Mouse (Mus musculus): ENCODE data around the gene Slf2.

Gene Slf2

GRCm38 (mm10) chr19:44930744-44931453 lies at the start of gene Slf2:
Gene Slf2, plus strand, starts transcription at chr19:44931151.
- DNase-seq (ENCODE audit: low read depth, low spot score): peak; percentile 98

DNA sequence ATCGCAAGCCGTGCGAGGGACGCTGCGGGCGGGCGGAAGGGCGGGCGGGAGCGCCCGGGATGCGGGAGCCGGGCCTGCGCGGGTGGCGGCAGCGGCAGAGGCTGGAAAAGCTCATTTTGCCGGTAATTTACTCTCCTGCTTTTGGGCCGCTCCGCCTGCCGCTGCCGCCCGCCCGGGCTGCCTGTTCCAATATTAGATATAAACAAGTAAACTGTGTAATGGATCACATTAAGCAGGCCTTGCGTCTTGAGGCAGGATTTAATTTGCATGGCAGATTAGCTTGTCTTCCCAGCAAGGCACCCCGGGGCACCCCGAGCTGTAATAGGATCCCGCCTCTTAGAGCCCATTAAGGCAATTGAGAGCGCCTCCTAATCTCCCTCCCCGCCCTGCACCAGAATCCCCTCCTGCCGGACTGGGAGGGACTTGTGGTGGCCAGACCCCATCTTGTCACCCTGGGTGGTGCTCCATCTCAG lies 48.4 kb upstream of the Slf2 start:
- DNase-seq (ENCODE audit: low read depth, low spot score): no peak

GRCm38 (mm10) chr19:44884331-44884730 lies 46.6 kb upstream of the Slf2 start:
- DNase-seq (ENCODE audit: low read depth, low spot score): no peak

DNA sequence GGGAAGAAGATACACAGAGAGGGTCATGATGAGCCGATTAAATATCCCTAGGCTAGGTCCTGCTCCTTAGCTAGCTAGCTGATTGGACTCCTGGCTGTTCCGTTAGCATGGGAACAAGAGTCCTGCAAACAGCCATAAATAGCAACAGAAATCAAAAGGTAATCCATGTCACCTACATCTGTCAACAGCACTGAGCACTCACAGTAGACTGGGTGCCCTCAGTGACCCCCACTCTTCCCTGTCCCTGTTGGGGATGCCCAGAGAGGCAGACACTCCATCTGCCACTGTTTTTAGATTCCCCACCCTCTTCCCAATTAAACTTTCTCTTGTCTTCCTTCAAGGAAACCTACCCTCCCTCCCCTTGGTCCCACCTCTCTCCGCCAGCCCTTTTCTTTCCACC lies 44.5 kb upstream of the Slf2 start:
- DNase-seq (ENCODE audit: low read depth, low spot score): no peak

- peak; percentile 41 for DNase-seq (ENCODE audit: low read depth, low spot score)
These were observed 43.2 kb upstream of the Slf2 start for GRCm38 (mm10) chr19:44887679-44888235.

DNA sequence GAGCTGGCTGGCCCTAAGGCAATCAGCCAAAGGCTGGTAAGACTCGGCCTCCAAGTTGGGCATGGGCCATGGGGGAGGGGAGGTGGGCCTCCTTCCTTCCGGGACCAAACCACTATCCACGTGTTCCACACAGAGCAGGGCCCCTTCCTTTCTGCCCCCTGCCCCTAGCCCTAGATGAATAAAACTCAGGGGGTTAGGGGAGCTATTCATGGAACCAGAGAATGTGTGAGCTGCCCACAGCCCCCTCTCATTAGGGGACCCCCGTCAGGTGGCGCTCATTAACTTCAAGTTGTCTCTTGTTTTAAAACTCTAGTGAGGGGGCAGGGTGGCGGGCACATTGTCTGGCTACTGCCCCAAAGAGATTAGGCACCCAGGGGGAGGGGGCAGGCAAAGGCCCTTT lies 41.4 kb upstream of the Slf2 start:
- DNase-seq (ENCODE audit: low read depth, low spot score): no peak

GRCm38 (mm10) chr19:44891446-44891845 lies 39.5 kb upstream of the Slf2 start:
- DNase-seq (ENCODE audit: low read depth, low spot score): no peak

GRCm38 (mm10) chr19:44893231-44893871 lies 37.6 kb upstream of the Slf2 start:
- no peak for DNase-seq (ENCODE audit: low read depth, low spot score)

DNA sequence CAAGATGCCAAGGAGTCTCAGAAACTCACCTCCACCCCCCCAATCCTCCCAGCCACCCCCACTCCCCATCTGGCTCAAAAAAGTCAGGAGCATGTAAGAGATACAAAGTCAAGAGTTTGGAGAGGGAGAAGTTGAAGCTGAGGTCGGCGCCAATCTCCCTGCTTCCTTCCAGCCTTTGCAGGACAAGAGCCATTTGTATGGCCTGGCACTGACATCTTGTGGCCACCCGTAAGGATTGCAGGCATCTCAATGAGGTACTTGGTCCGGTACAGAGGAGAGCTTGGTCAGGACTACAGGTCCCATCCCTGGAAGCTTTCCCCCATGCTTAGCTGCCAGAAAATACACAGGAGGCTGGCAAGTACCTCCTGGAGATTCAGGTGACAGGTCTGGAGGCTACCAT lies 35.7 kb upstream of the Slf2 start:
- peak; percentile 22 for DNase-seq (ENCODE audit: low read depth, low spot score)

DNA sequence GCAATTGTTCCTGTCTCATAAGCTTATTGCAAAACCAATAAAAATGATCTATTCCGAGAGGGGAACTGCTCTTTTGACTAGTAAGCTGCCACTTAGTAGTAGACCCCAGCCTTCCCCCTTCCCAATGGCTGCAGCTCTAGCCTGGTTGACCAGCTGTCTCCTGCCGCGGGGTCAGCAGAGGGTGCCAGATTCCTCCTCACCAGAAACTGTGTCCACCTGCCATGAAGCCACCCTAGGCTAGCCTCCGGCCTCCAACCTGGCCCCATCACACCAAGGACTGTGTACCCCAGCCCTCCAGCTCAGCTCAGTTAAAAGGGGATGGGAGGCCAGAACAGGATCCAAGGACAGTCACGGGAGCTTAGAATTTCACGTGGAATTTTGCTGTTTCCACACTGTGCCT lies 34.5 kb upstream of the Slf2 start:
- no peak for DNase-seq (ENCODE audit: low read depth, low spot score)

GRCm38 (mm10) chr19:44897521-44897920 lies 33.4 kb upstream of the Slf2 start:
- no peak for DNase-seq (ENCODE audit: low read depth, low spot score)

DNA sequence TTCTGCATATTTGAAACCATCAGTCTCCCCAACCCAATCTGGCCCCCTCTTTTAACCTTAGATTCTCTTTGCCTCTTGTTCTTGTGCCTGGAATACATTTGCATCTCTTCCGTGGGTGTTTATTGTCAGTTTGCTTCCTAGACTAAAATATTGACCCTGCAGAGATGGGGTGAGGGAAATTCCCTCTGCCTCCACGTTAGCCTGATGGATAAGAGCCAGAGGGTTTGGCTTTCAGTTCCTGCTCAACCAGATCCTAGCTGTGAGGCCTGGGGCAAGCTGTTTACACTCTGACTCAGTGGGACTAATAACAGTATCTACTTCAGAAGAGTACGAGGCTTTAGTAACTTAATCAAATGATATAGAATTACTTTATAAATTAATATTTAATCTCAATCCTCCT lies 32.3 kb upstream of the Slf2 start:
- DNase-seq (ENCODE audit: low read depth, low spot score): no peak

DNA sequence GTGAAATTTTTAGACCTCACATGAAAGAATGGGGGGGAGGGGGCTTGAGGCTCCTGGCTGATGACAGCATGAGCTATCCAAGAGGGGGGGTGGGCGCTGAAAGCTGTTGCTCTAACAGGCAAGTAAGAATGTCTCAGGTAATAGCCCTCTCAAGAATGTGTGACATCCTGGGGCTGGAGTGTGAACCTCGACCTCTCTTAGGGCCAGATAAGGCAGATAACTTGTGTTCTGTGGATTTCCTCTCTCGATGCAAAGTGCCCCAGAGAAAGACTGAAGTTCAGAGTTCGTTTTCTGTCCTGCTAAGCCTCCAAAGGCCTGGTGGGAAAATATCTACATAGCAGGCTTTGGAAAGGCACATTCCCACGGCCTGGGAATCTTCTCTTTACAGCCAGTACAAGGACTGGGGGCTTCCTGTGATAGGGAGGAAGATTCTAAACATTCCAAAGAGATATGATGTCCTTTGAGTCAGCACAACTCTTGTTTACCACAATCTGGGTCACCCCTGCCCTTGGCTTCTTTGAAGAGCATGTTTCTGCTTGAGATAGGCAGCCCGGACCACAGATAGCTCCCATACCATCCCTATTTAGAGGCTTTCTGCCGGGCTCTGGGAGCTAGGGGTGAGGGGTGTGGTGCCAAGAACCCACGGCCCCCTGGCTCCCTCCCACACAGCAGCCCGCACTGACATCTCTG lies 31.7 kb upstream of the Slf2 start:
- no peak for DNase-seq (ENCODE audit: low read depth, low spot score)

DNA sequence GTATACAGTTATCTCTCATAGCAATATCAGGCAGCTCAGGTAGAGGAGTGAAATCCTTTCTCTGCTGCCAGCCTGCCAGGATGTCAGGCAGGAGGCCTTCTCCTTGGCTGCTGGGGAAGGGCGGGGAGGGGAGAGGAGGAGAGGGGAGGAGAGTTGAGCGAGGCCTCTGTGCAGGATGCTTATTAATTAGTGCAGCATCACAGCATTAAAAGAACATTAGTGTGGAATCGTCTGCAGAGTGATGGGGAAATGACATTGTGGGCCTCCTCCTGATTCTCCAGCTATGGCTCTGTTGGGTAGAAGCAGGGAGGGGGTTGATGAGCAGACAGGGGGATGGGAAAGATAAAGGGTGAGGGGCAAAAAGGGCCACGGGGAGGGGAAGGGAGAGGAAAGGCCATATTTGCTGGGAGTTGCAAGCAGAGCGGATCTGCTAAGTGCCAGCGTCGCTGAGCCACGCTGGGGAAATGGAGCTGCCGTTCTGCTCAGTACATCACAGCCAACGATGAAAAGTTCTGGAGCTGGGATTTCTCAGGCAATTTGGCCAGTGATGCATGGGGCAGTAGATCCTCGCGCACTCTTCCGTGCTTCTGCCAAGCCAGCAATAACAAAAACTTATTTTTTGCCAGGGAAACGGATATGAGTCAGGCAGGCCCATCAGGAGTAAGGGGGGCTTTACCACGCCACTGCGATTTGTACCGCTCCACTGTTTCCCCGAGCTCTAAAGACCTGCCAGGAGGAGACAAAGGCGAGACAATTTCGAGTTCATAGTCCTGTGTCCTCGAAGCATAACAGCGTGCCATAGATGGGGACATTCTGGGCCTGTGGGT lies 30.8 kb upstream of the Slf2 start:
- no peak for DNase-seq (ENCODE audit: low read depth, low spot score)

- DNase-seq (ENCODE audit: low read depth, low spot score): no peak
These were observed 29.9 kb upstream of the Slf2 start for GRCm38 (mm10) chr19:44901047-44901446.

GRCm38 (mm10) chr19:44902324-44902723 lies 28.6 kb upstream of the Slf2 start:
- no peak for DNase-seq (ENCODE audit: low read depth, low spot score)

DNA sequence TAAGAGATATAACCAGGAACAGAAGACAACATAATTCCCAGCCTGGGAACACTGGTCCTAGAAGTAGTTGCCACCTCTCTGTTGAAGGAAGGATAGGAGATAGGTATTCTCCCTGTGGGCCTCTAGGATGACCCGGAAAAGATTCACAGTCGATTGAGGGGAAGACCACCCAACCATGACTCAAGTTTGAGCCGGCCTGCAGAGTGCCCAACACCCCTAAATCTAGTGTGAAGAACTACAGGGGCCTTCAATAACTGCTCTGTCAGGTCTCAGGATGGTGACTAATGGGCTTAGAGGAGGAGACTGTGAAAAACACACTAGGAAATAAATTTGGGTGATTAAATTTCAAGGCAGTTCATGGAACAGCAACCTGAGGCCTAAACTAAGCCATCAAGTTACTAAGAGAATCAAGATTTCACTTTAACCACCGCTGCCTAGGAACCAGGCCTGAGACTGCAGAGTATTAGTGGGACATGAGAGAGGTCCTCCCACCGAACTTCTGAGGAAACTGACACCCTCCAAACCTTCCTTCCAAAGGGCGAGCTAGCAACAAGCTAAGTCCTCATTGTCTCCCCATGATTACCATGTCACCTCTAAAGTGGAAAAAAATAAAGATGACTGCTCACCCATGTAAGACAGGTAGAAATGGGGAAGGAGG lies 27.5 kb upstream of the Slf2 start:
- DNase-seq (ENCODE audit: low read depth, low spot score): no peak

DNA sequence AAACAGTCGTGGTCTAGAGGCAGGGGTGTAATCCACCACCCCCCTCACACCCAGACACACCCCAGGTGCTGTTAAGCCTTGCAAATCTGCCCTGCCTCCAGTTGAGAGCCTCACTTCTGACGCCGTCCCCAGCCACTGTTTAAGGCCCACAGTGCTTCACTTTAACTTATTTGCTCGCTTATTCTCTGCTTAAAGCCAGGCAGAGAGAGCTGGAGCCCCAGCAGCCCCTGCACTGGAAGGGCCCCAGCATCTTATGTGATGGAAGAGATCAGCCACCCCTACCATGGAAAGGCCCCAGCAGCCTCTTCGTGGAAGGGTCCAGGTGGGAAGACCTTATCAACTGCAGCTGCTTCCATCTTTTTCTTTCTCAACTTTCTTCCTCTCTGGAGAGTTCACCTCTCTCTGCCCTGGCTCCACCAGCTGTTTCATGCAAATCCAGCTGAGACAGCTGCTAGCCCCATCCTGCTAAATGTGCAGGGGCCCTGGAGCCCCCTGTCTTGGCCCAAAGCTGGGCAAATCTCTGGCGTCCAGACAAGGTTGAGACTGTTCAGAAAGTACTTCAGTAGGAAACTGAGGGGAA lies 26.7 kb upstream of the Slf2 start:
- DNase-seq (ENCODE audit: low read depth, low spot score): no peak

DNA sequence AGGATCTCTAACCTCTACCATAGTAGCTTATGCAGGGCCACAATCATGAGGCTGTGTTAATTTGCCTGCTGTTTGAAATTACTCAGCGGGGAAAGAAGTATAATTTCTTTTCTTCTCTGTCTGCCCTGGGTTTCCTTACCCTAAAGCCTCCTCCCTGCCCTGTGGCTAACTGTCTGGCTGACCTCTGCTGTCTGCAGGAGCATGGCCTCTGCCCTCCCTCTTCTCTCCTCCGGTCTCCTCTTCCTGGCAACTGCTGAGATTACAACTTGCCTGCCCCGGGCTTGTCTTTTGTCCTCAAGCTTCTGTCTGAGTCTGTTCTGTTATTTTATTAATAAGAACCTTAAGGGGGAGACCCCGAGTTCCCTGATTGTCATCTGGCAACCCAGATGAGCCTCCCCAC lies 25.6 kb upstream of the Slf2 start:
- no peak for DNase-seq (ENCODE audit: low read depth, low spot score)

- no peak for DNase-seq (ENCODE audit: low read depth, low spot score)
These were observed 22.9 kb upstream of the Slf2 start for GRCm38 (mm10) chr19:44907851-44908690.
